Mouse (Mus musculus): ENCODE measurements around the gene Cdhr1. TPM values are rescaled to one million over a fixed set of nuclear protein-coding genes. Genes with fewer than 3 reads are reported as not detected.

Gene Cdhr1
- polyA plus RNA-seq, 1 experiment, result 0.05 TPM

GRCm38 (mm10) chr14:37068516-37068915 is 29.6 kb downstream of the Cdhr1 start:
- no peak for DNase-seq (ENCODE audit: low read depth)

- no peak for DNase-seq (ENCODE audit: low read depth)
These were observed 30.5 kb downstream of the Cdhr1 start, which contains the start of gene Lrit2 for GRCm38 (mm10) chr14:37067629-37068028. Lrit2 (plus strand) TSS chr14:37067929.

GRCm38 (mm10) chr14:37066636-37067035 is 31.5 kb downstream of the Cdhr1 start:
- DNase-seq (ENCODE audit: low read depth), result no peak

GRCm38 (mm10) chr14:37064849-37065248 is 33.3 kb downstream of the Cdhr1 start:
- DNase-seq (ENCODE audit: low read depth), result no peak

GRCm38 (mm10) chr14:37048914-37049410 is 49.2 kb downstream of the Cdhr1 start, which contains the start of gene Rgr:
Rgr (minus strand) TSS chr14:37048964.
- DNase-seq (ENCODE audit: low read depth), result peak; percentile 95

GRCm38 (mm10) chr14:37034432-37034831 is 63.7 kb downstream of the Cdhr1 start:
- DNase-seq (ENCODE audit: low read depth), result no peak

- DNase-seq (ENCODE audit: low read depth), result no peak
These were observed 64.9 kb downstream of the Cdhr1 start for GRCm38 (mm10) chr14:37033241-37033640.

- no peak for DNase-seq (ENCODE audit: low read depth)
These were observed 65.6 kb downstream of the Cdhr1 start for GRCm38 (mm10) chr14:37032481-37033104.

GRCm38 (mm10) chr14:37028555-37028954 is 69.6 kb downstream of the Cdhr1 start:
- DNase-seq (ENCODE audit: low read depth), result no peak

GRCm38 (mm10) chr14:37027951-37028350 is 70.2 kb downstream of the Cdhr1 start:
- no peak for DNase-seq (ENCODE audit: low read depth)

Other genes starting within 250 kb of the Cdhr1 start
- gene Ccser2, start 129.6 kb downstream of the Cdhr1 start, polyA plus RNA-seq (2012; rRNA removed), result 27.2 and 45.1 TPM in 2 replicates
- gene Rgr, start 49.4 kb downstream of the Cdhr1 start, polyA plus RNA-seq (2012; rRNA removed), result 0.08 and 0.18 TPM in 2 replicates
- gene Lrit1, start 43.5 kb downstream of the Cdhr1 start, polyA plus RNA-seq (2012; rRNA removed), result 0.03 TPM in 1 of 2 replicates, not detected in the other
- not detected in 2 replicates for gene Lrit2, start 30.4 kb downstream of the Cdhr1 start, polyA plus RNA-seq (2012; rRNA removed)
- 0.85 TPM in 1 of 2 replicates, not detected in the other for gene 2610528A11Rik, start 15.7 kb upstream of the Cdhr1 start, polyA plus RNA-seq (2012; rRNA removed)
- gene Ghitm, start 36.9 kb upstream of the Cdhr1 start, polyA plus RNA-seq (2012; rRNA removed), result 175 and 198 TPM in 2 replicates

Measured in gonadal fat pad, adult 2 months (tissue).